Mouse (Mus musculus): ENCODE results near the gene Ralgapa2. TPM values are rescaled to one million over a fixed set of nuclear protein-coding genes. Genes with fewer than 3 reads are reported as not detected.
A peak's percentile ranks its signal among the peaks of the same experiment; 100 is the strongest.

Ralgapa2 gene
- polyA plus RNA-seq, 1 experiment from 2014 or later, result 12.4 TPM

DNA sequence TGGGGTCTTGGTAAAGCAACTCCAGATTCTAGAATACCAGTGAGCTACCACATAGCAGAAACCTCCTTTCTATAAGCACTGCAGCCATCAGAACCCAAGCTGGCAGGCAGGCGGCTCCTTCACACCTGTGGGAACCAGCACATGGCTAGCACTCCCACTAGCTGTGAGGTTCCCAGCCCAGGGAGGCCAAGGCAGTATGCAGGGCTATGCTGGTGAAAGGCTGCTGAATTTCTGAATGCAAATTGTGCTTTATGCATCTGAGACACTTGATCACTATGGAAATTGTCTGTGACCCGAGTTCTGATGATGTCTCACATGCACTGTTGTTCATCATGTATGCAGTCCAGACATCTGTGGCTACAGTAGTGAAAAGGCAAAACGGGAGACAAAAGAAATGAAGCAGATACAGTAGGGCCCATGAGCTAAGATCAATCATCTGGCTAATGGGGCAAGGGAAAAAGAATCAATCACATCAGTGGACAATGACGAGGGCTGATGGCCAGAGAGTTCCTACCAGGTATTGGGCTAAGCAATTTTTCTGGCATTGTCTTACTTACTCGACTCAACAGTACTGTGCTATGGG is 180.2 kb downstream of the Ralgapa2 start:
- H3K27ac ChIP-seq (ENCODE audit: low read length), result no peak overlapping the region
- no peak overlapping the region for H3K9ac ChIP-seq (ENCODE audit: low read depth, low read length)
- H3K4me3 ChIP-seq (ENCODE audit: low read depth, low read length), result no peak overlapping the region
- H3K4me1 ChIP-seq (ENCODE audit: control insufficient read depth, insufficient read depth, low read length), result peaks cover 28% of the 10 kb centered on the region
- H3K27me3 ChIP-seq (ENCODE audit: control insufficient read depth, insufficient read depth, low read depth, low read length), result no peaks in the 10 kb centered on the region
- no peak overlapping the region for H3K4me2 ChIP-seq (ENCODE audit: low read length)
- peak; percentile 33; the same call in 1 of the 2 replicates for ATAC-seq
- H3K36me3 ChIP-seq (ENCODE audit: control insufficient read depth, insufficient read depth, low read length), result no peaks in the 10 kb centered on the region
- 62% methylated on average over 5 of the region's 5 CpGs for WGBS
- no peaks in the 10 kb centered on the region for H3K9me3 ChIP-seq (replicated peaks; ENCODE audit: control insufficient read depth, low read length, poor library complexity, severe bottlenecking)

GRCm38 (mm10) chr2:146330772-146331281 is 181.3 kb downstream of the Ralgapa2 start:
- WGBS, result 7% methylated on average over 8 of the region's 8 CpGs
- peak overlapping the region; percentile 61 for H3K27ac ChIP-seq (ENCODE audit: low read length)

GRCm38 (mm10) chr2:146330101-146330500 is 182.0 kb downstream of the Ralgapa2 start:
- no peak for ATAC-seq
- no peaks in the 10 kb centered on the region for H3K36me3 ChIP-seq (ENCODE audit: control insufficient read depth, insufficient read depth, low read length)
- no peak overlapping the region for H3K4me3 ChIP-seq (ENCODE audit: low read depth, low read length)
- no peaks in the 10 kb centered on the region for H3K9me3 ChIP-seq (replicated peaks; ENCODE audit: control insufficient read depth, low read length, poor library complexity, severe bottlenecking)
- H3K27ac ChIP-seq (ENCODE audit: low read length), result no peak overlapping the region; the same call in 1 of the 2 replicates
- peaks cover 23% of the 10 kb centered on the region for H3K4me1 ChIP-seq (ENCODE audit: control insufficient read depth, insufficient read depth, low read length)
- no peaks in the 10 kb centered on the region for H3K27me3 ChIP-seq (ENCODE audit: control insufficient read depth, insufficient read depth, low read depth, low read length)
- no peak overlapping the region for H3K9ac ChIP-seq (ENCODE audit: low read depth, low read length)
- 91% methylated on average over 1 of the region's 1 CpGs for whole genome bisulfite sequencing
- no peak overlapping the region for H3K4me2 ChIP-seq (ENCODE audit: low read length)

More at GRCm38 (mm10) chr2:146330772-146331281, 181.3 kb downstream of the Ralgapa2 start:
- Histone ChIP-seq H3K4me3 (ENCODE audit: low read depth, low read length) (no peak overlapping the region), H3K4me1 (ENCODE audit: control insufficient read depth, insufficient read depth, low read length) (peaks cover 20% of the 10 kb centered on the region), H3K27me3 (ENCODE audit: control insufficient read depth, insufficient read depth, low read depth, low read length) (no peaks in the 10 kb centered on the region), H3K9me3 (replicated peaks; ENCODE audit: control insufficient read depth, low read length, poor library complexity, severe bottlenecking) (no peaks in the 10 kb centered on the region), H3K4me2 (ENCODE audit: low read length) (no peak overlapping the region), H3K9ac (ENCODE audit: low read depth, low read length) (no peak overlapping the region), H3K36me3 (ENCODE audit: control insufficient read depth, insufficient read depth, low read length) (no peaks in the 10 kb centered on the region)
- ATAC-seq, result peak; percentile 89

GRCm38 (mm10) chr2:146326654-146327053 is 185.5 kb downstream of the Ralgapa2 start:
- H3K9me3 ChIP-seq (replicated peaks; ENCODE audit: control insufficient read depth, low read length, poor library complexity, severe bottlenecking), result no peaks in the 10 kb centered on the region
- no peak for ATAC-seq
- H3K27ac ChIP-seq (ENCODE audit: low read length), result no peak overlapping the region
- no peak overlapping the region for H3K4me3 ChIP-seq (ENCODE audit: low read depth, low read length)
- no peaks in the 10 kb centered on the region for H3K27me3 ChIP-seq (ENCODE audit: control insufficient read depth, insufficient read depth, low read depth, low read length)
- peaks cover 1% of the 10 kb centered on the region; the same call in 1 of the 2 replicates for H3K36me3 ChIP-seq (ENCODE audit: control insufficient read depth, insufficient read depth, low read length)
- H3K4me1 ChIP-seq (ENCODE audit: control insufficient read depth, insufficient read depth, low read length), result peaks cover 30% of the 10 kb centered on the region
- no peak overlapping the region for H3K9ac ChIP-seq (ENCODE audit: low read depth, low read length)
- no peak overlapping the region for H3K4me2 ChIP-seq (ENCODE audit: low read length)
- 49% methylated on average over 1 of the region's 1 CpGs for WGBS

DNA sequence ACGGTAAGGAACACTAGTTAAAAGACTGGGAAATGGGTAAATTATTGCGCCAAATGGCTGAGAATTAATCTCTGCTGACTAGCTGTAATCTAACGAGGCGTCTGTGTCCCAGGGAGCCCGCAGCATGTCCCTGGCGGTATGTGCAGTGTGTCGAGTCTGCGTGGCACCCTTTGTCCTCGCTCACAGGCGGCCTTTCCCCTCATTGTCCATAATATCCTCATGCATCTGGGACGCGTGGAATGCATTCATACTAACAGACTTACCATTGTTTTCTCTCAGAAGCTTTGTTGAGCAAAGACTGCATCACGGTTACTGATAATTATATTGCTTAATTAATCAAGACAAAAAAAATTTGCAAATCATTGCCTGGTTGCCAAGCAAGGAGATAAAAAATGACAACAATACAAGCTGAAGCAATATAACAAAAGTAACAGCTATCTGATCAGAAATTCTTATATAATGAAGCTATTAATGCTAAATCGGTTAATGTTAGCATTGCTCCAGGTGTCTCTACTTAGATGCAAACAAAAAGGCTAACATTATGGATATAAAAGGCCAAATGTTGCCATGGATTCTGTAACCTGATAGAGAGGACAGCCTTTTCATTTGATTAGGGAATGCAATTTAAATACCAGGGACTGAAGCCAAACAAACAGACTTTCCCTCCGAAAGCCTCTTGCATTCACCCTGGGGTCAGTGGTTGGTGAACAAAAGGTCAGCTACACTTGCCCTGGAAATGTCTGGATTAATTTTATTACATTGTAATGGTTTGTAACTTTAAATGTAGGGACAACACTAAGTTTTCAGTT is 187.0 kb downstream of the Ralgapa2 start:
- H3K9me3 ChIP-seq (replicated peaks; ENCODE audit: control insufficient read depth, low read length, poor library complexity, severe bottlenecking), result no peaks in the 10 kb centered on the region
- peaks cover 3% of the 10 kb centered on the region; the same call in 1 of the 2 replicates for H3K36me3 ChIP-seq (ENCODE audit: control insufficient read depth, insufficient read depth, low read length)
- peak overlapping the region; percentile 18; the same call in 1 of the 2 replicates for H3K4me2 ChIP-seq (ENCODE audit: low read length)
- 8% methylated on average over 15 of the region's 15 CpGs for WGBS
- ATAC-seq, result peak; percentile 89
- no peak overlapping the region for H3K4me3 ChIP-seq (ENCODE audit: low read depth, low read length)
- peak overlapping the region; percentile 21; the same call in 1 of the 2 replicates for H3K9ac ChIP-seq (ENCODE audit: low read depth, low read length)
- H3K4me1 ChIP-seq (ENCODE audit: control insufficient read depth, insufficient read depth, low read length), result peaks cover 18% of the 10 kb centered on the region
- peak overlapping the region; percentile 62 for H3K27ac ChIP-seq (ENCODE audit: low read length)
- no peaks in the 10 kb centered on the region for H3K27me3 ChIP-seq (ENCODE audit: control insufficient read depth, insufficient read depth, low read depth, low read length)

DNA sequence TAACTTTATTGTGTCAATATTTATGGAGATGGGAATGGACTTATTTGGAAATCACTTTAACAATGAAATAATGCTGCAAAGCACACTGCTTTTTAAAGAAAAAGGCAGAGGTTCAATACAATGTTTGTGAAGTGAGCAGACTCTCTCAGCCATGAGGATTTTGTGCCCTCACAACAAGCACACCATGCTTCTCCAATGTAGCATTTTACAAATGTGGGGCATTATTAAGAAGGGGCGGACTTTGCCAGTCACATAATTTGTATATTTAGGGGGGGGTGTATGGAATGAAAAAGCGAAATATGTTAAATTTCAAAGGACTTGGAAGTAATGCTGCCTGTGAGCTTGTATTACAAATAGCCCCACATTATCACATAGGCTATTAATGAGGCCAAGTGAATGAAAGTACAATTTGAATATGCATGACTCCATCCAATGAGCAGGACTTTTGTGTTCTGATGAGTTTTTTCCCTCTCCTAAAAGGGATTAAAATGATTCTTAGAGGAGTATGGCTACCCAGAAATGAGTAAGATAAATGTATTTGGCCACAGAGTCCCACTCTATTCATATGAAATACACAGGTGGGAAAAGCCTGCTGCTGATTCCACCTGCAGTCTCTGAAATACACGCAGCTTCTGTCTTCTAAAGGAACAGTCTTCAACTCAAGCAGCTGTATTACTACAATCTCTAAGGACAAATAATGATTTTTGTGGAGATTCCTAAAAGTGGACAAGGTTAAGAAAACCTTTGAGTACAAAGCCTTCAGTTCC is 187.8 kb downstream of the Ralgapa2 start:
- peak overlapping the region; percentile 62 for H3K27ac ChIP-seq (ENCODE audit: low read length)

GRCm38 (mm10) chr2:146323528-146323927 is 188.6 kb downstream of the Ralgapa2 start:
- Histone ChIP-seq H3K9ac (ENCODE audit: low read depth, low read length) (no peak overlapping the region), H3K27me3 (ENCODE audit: control insufficient read depth, insufficient read depth, low read depth, low read length) (no peaks in the 10 kb centered on the region), H3K27ac (ENCODE audit: low read length) (no peak overlapping the region), H3K4me3 (ENCODE audit: low read depth, low read length) (no peak overlapping the region), H3K9me3 (replicated peaks; ENCODE audit: control insufficient read depth, low read length, poor library complexity, severe bottlenecking) (no peaks in the 10 kb centered on the region), H3K36me3 (ENCODE audit: control insufficient read depth, insufficient read depth, low read length) (peaks cover 3% of the 10 kb centered on the region; the same call in 1 of the 2 replicates), H3K4me2 (ENCODE audit: low read length) (no peak overlapping the region), H3K4me1 (ENCODE audit: control insufficient read depth, insufficient read depth, low read length) (peaks cover 14% of the 10 kb centered on the region)
- 84% methylated on average over 4 of the region's 4 CpGs for WGBS
- no peak for ATAC-seq

More for the DNA sequence above, 187.8 kb downstream of the Ralgapa2 start:
- no peak overlapping the region for H3K4me3 ChIP-seq (ENCODE audit: low read depth, low read length)
- WGBS, result 38% methylated on average over 3 of the region's 3 CpGs
- H3K4me1 ChIP-seq (ENCODE audit: control insufficient read depth, insufficient read depth, low read length), result peaks cover 14% of the 10 kb centered on the region
- H3K9ac ChIP-seq (ENCODE audit: low read depth, low read length), result peak overlapping the region; percentile 21; the same call in 1 of the 2 replicates
- H3K36me3 ChIP-seq (ENCODE audit: control insufficient read depth, insufficient read depth, low read length), result peaks cover 3% of the 10 kb centered on the region; the same call in 1 of the 2 replicates
- H3K27me3 ChIP-seq (ENCODE audit: control insufficient read depth, insufficient read depth, low read depth, low read length), result no peaks in the 10 kb centered on the region
- peak; percentile 72; the same call in 1 of the 2 replicates for ATAC-seq
- H3K4me2 ChIP-seq (ENCODE audit: low read length), result peak overlapping the region; percentile 18; the same call in 1 of the 2 replicates
- no peaks in the 10 kb centered on the region for H3K9me3 ChIP-seq (replicated peaks; ENCODE audit: control insufficient read depth, low read length, poor library complexity, severe bottlenecking)

DNA sequence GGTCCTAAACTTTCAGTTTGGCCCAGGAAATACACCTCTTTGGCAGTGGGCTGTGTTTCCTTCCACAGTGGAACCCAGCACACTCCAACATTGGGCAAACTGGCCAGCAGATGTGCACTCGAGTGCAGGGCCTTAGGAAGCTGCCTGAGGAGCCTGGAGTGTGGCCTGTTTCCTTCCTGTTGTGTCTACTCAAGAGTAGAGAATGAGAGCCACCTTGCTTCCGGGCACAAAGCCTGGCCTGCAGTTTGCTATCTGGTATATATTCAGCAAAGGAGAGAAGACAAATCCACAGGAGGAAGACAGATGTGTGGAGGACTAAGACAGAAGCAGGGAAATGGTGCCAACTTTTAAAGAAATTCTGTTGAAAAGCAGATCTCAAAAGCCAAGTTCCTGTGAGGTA is 189.4 kb downstream of the Ralgapa2 start:
- Histone ChIP-seq H3K4me2 (ENCODE audit: low read length) (no peak overlapping the region), H3K27me3 (ENCODE audit: control insufficient read depth, insufficient read depth, low read depth, low read length) (no peaks in the 10 kb centered on the region), H3K9me3 (replicated peaks; ENCODE audit: control insufficient read depth, low read length, poor library complexity, severe bottlenecking) (no peaks in the 10 kb centered on the region), H3K9ac (ENCODE audit: low read depth, low read length) (no peak overlapping the region), H3K4me3 (ENCODE audit: low read depth, low read length) (no peak overlapping the region), H3K4me1 (ENCODE audit: control insufficient read depth, insufficient read depth, low read length) (peaks cover 14% of the 10 kb centered on the region), H3K36me3 (ENCODE audit: control insufficient read depth, insufficient read depth, low read length) (peaks cover 3% of the 10 kb centered on the region; the same call in 1 of the 2 replicates), H3K27ac (ENCODE audit: low read length) (no peak overlapping the region)
- 65% methylated on average over 2 of the region's 2 CpGs for WGBS
- no peak for ATAC-seq

Measured in midbrain, embryonic 16.5 days (tissue).